Mouse (Mus musculus) spleen, adult 12 weeks (tissue): ENCODE data around the gene Mtif3.

ENCODE experiments used
- DNase-seq: peaks from one replicate; pipeline ENCODE4 v3.0.0; 2022; ENCODE audit warnings: low spot score

Mtif3 gene

DNA sequence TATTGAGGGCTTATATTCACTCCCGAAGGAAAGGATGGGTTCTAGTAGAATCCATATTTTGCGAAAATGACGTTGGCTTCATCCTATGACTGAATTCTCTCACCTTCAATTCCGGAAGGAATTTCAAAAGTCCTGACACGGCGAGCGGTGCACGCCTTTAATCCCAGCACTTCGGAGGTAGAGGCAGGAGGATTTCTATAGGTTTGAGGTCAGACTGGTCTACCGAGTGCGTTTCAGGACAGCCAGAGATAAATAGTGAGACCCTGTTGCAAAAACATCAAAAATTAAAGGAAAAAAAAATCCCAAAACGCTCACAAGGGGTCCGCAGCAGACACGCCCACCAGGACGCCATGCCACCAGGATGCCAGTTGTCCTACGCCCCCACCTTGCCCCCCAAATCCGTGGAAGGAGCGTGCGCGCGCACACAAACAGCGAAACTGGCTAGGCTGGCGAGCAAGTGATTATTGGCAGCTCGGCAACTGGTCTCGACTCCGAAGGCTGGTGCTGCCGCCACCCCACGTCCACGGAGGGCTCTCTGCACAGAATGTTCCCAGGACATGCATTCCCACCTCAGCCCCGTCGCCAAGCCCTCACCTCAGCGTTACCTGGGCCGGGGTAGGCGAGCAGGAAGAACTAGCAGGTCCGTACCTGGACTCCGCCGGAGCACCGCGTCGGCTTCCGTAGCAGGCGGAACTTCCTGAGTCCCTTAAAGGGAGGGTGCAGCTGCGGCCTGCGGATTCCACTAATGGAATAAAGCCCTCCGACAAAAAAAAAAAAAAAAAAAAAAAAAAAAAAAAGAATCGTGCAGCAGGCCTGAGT is at the start of gene Mtif3:
Gene Mtif3 (minus strand): TSS at position 683 of the 819 bp plus-strand sequence.
- peak; percentile 77 for DNase-seq

GRCm38 (mm10) chr5:147011333-147011732 is 47.7 kb upstream of the Mtif3 start:
- no peak for DNase-seq

DNA sequence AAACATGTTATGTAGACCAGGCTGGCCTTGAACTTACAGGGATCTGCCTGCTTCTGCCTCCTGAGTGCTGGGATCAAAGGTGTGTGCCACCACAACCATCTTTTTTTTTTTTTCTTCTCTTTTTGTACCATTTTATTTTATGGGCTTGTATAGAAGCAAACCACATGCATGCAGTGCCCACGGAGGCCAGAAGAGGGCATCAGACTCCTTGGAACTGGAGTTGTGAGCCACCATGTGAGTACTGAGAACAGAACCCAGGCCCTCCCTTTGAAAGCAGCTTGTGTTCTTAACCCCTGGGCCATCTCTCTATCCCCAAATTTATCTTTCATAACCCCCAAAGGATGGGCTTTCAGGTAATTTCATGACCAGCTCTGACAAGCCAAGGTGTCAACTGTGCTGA is 39.7 kb upstream of the Mtif3 start:
- DNase-seq: no peak

DNA sequence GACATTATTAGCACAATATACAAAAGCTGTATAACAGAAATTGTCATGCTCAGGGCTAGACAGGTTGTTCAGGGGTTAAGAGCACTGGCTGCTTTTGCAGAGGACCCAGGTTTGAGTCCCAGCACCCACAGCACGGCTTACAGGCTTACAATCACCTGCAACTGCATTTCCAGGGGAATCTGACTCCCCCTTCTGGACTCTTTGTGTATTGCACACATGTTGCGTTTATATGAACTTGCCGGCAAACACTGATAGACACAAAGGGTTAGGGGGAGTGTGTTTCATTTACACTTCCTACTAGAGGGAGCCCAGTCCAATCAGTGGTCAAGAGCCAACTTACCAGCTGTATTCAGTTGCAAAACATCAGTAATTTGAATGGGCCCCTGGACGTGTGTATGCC is 37.7 kb upstream of the Mtif3 start:
- no peak for DNase-seq

- no peak for DNase-seq
Observed at GRCm38 (mm10) chr5:146998802-146999201, 35.2 kb upstream of the Mtif3 start.

GRCm38 (mm10) chr5:146996812-146997211 is 33.2 kb upstream of the Mtif3 start:
- no peak for DNase-seq

GRCm38 (mm10) chr5:146994973-146995372 is 31.4 kb upstream of the Mtif3 start:
- no peak for DNase-seq

GRCm38 (mm10) chr5:146993509-146993908 is 29.9 kb upstream of the Mtif3 start:
- no peak for DNase-seq

- no peak for DNase-seq
Observed at GRCm38 (mm10) chr5:146989051-146989450, 25.5 kb upstream of the Mtif3 start.

GRCm38 (mm10) chr5:146987588-146987987 is 24.0 kb upstream of the Mtif3 start:
- no peak for DNase-seq

DNA sequence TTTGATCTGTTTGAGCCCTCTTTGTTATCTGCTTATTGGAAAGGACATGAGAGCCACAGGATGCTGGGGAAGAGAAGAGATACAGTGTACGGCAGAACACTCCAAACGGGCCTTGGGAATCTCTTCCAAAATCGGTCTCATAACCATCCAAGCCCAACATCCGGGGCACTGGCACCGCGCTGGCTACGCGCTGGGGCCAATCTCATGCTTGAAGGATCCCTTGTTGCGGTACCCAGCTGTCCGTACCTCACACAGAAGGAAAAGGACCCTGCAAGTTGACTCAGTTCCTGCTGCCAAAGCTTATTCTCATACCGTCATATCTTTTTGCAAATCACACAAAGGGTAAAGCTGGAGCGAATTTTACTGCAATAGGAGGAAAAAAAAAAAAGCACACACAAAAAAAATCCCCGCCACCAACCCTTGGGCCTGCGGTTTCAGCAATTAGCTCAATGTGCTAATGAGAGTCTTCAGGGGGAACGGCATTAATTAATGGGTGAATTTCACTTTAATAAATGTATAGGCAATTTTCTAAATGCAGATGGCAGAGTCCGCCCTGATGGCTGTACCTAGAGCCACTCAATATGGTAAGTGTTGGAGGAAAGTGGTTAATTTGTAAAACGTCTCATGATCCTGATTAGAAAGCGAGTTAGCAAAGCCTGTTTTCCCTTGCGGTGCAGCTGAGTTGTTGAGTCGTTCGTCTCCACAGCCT is 22.3 kb upstream of the Mtif3 start:
- DNase-seq: no peak

- peak; percentile 15 for DNase-seq
Observed at GRCm38 (mm10) chr5:146983216-146983615, 19.6 kb upstream of the Mtif3 start.

DNA sequence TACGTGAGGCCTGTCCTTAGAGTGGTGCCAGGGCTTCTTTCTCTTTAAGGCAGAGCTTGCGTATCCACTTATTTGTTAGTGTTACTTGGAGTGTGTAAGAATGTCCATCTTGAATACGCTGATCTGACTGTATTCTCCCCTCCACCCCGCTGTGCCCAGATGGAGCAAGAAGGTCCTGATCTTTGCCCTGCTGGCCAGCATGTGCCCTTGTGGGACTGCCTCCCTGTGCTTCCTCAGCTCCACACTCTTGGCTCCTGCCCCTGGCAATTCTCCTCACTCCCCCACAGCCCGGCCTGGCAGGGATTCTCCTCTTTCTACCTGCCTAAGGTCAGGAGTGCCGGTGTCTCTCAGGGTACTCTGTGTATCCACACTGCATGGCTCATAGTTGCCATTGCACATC is 17.8 kb upstream of the Mtif3 start:
- no peak for DNase-seq

DNA sequence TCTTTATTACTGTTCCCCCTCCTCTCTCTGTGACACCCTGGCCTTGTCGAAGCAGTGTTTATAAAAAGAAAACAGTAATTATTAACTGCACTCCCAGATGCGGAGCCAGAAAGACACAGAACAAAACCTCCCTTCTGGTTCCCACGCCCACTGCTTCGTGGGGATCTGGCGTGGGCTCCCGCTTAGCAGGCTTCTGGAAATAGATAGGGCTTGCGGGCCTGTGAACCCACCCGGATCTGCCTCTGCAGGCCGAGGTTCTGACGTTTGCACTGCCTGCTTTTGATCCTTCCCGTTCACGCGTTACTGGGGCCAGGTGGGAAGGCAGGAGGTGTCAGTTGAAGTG is 11.2 kb upstream of the Mtif3 start:
- DNase-seq: no peak

DNA sequence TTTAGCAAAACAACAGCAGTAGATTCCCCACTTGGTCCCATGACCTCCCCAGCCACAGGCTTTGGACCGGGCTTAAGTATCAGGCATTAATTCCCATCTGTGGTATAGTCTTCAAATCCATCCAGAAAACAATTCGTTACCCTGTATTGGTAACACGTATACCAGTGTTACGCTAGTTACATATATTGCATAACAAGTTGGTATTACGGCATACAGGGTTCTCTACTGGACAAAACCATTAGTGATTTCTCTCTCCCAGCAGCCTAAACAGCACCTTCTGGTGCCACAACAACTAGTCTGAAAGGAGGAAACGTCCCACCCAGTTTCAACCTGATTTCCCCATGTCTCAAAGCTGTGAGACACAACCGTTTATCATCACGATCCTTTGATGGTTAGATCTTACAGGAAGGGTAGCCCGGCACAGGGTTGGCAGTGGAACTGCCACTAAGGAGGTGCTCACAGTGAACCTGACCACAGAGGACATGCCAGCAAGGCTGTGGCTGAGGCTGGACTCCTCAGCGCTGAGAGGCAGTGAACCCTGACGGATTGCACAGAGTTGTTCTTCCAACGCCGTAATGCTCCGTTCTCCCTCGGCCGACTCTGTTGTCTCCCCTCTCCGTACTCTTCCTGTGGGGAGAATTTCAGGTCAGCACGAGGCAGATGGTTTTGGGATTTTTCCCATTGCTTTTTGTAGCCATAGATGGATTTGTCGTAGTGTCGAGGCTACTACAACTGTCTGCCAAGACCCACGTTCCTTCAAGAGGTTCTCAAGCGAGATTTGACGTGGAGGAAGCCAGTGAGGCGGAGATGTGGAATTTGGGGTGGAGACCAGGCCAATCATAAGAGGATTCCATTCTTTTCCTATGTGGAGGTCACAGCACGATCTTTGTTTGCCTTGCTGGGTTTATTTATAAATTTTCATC is 10.5 kb upstream of the Mtif3 start:
- no peak for DNase-seq

- no peak for DNase-seq
Observed at GRCm38 (mm10) chr5:146973353-146973752, 9.8 kb upstream of the Mtif3 start.

DNA sequence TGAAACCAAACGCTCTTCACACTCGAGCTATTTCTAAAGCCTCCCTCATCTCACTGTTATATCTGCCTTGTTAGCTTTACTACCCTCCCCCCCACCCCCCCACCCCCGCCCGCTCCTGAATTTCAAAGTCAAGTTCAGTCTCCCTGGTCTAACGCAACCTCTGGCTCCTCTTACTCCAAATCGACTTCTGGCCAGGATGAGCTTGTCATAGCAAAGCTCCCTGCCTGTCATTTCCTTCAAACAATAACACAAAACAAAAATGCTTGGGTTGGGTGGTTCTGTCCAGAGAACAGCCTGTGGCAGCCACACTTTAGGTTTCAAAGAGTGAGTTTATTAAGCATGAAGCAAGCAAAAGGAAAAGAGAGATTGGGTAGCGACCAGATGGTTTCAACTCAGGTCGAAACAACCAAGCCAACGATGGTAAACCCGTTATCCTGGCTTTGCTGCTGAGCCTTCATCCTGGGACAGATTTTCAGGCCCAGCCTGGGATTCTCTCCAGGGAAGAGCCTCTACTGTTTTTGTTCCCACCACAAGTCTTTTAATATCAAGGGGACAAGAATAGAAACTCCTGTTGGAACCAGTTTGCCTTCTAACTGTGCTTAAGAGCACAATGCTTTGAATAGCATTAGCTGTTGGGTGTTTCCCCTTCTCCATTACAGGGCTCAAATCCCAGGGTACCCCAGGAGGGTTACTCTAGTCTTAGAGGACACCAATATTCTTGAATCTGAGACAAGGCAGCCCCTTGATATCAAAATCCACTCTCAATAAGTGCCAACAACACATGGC is 8.4 kb upstream of the Mtif3 start:
- DNase-seq: no peak

- no peak for DNase-seq
Observed at GRCm38 (mm10) chr5:146968695-146969393, 5.2 kb upstream of the Mtif3 start.

DNA sequence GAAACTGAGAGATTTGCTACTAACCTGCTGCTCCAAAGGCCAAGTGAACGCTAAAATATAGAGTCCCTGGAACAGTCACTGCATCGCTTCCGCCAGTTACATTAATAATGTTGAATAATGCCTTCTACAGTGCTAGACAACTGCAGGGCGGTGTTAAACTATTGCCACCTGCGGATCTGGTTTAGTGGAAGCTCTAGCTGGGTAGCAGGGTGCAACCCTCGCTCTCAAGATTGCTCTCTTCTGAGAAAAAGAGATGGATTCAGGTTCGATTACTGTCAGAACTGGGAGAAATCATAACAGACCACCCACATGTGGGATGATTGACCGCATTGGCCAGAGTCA is 308 bp upstream of the Mtif3 start:
- no peak for DNase-seq

DNA sequence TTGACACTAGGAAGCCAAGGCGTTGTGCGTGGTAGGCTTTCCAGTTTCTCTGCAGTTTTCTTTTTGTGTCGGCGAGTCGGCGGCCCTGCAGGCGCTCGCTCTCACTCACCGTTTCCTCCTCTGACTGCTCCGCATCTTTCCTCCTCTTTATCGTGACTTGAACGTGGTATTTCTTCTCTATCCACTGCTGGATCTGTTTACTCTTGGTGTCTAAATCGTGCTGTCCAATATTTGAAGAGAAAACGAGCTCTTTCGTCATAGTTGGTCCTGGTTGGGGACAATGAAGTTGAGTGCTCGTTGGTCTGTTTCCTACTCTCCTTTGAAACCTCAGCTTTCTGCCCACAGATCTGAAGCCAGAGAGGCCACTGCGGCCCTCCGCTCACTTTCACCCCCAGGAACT is 6.9 kb downstream of the Mtif3 start:
- DNase-seq: no peak

GRCm38 (mm10) chr5:146955651-146956050 is 7.9 kb downstream of the Mtif3 start:
- no peak for DNase-seq
